Mouse (Mus musculus): Measurements from ENCODE around the gene Olfr835.

Gene Olfr835

DNA sequence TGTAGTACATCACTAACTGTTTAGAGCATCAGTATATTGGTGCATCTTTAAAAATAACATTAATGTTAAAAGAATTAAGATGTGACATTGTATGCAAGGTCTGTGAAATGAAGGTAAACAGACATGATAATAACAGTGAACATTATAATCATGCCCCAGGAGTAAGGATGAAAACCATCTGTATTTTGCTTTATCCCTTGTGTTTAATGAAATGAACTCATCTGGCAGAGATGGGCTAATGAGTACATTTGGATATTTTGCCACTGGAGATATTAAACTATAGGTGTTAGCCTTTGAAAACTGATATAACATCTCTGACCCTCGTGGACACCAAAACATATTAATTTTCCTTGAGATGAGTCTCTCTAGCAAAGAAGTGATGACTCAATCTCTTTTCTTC, at the start of gene Olfr835:
Gene Olfr835, plus strand, starts transcription at position 301 of the 400 bp plus-strand sequence.
- DNase-seq, result no peak

DNA sequence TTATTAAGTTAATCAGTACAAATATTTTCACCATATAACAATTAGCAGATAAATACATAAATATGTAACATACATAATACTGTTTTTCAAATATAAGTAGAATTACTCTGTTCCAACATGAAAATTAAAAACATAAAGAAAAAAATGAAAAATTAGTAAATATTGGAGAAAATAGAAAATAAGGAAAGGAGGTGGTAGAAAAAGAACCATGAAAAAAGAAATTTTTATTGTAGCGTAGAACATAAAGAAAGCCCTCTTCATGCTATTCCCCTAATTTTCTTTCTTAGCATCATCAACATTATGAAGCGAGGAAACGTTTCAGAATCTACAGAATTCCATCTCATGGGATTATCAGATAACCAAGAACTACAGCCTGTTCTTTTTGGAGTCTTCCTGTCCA, 44.8 kb upstream of the Olfr835 start, which contains the start of gene Olfr834:
Gene Olfr834, plus strand, starts transcription at position 301 of the 400 bp plus-strand sequence.
- DNase-seq, result no peak

DNA sequence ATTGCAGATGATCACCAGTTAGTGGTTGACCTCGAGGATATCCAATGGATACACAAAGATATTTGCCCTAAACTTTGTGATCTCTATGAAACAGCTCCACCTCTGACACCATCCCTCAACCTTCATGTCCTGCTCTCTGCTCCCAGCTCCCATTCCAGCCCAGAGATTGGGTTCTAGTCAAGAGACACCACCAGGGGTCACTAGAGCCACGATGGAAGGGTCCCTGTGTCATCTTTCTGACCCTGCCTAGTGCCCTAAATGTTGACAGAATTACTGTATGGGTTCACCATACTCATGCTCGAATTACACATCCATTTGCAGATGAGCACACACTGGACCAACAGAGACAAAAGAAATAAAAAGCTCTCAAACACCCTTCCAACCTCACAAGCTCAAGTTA, 52.5 kb downstream of the Olfr835 start:
- DNase-seq, result no peak

Measured in cerebellum, adult 18-20 months (tissue).